Mouse (Mus musculus) lung, embryonic 15.5 days (tissue): ENCODE data around the gene 1700057G04Rik. TPM values are rescaled to one million over a fixed set of nuclear protein-coding genes. Genes with fewer than 3 reads are reported as not detected.

ENCODE experiments used
- ATAC-seq: fragments of 200-750 bp; cut with Nextera tagmentation; 2 replicates; pipeline ENCODE4 v1.8.0; 2017; ENCODE audit warnings: moderate number of reproducible peaks, borderline replicate concordance; ENCODE audit not compliant: low FRiP score, low TSS enrichment; ENCODE audit errors: extremely low read depth
- H3K27ac ChIP-seq: fragments of 300-500 bp; sonication (generic); 2 replicates; pipeline ENCODE4 v1.5.1; 2015; ENCODE audit warnings: moderate library complexity, mild to moderate bottlenecking, inconsistent platforms
- H3K27me3 ChIP-seq: fragments of 300-500 bp; sonication (generic); 2 replicates; pipeline ENCODE4 v1.6.1; 2015; ENCODE audit warnings: inconsistent platforms
- H3K36me3 ChIP-seq: fragments of 300-500 bp; sonication (generic); 2 replicates; pipeline ENCODE4 v1.6.1; 2015; ENCODE audit warnings: inconsistent platforms
- H3K4me1 ChIP-seq: fragments of 300-500 bp; sonication (generic); 2 replicates; pipeline ENCODE4 v1.6.1; 2015; ENCODE audit warnings: inconsistent platforms
- H3K4me2 ChIP-seq: fragments of 300-500 bp; sonication (generic); 2 replicates; pipeline ENCODE4 v1.6.1; 2015; ENCODE audit warnings: inconsistent platforms, mild to moderate bottlenecking, moderate library complexity
- H3K4me3 ChIP-seq: fragments of 300-500 bp; sonication (generic); 2 replicates; pipeline ENCODE4 v1.5.1; 2015; ENCODE audit warnings: mild to moderate bottlenecking, inconsistent platforms
- H3K9ac ChIP-seq: fragments of 300-500 bp; sonication (generic); 2 replicates; pipeline ENCODE4 v1.6.1; 2015; ENCODE audit warnings: inconsistent platforms
- H3K9me3 ChIP-seq: fragments of 300-500 bp; sonication (generic); 2 replicates; pipeline ENCODE4 v1.6.1; 2016; ENCODE audit warnings: inconsistent platforms
- WGBS: fragments of 180-500 bp; shearing (Covaris S2); methylation state at CpG from one replicate; pipeline ENCODE4 v1.1.7; 2015; 5-methylcytosine and 5-hydroxymethylcytosine counted together
- polyA plus RNA-seq: library from polyadenylated mRNA; unstranded; fragments of >200 nt; fragmentation: Nextera tagmentation; extraction: Ambion mirVana; gene quantifications from 2 replicates; pipeline ENCODE4 v1.2.1, GENCODE M21; 2015

1700057G04Rik gene
- not detected in 2 replicates for polyA plus RNA-seq

DNA sequence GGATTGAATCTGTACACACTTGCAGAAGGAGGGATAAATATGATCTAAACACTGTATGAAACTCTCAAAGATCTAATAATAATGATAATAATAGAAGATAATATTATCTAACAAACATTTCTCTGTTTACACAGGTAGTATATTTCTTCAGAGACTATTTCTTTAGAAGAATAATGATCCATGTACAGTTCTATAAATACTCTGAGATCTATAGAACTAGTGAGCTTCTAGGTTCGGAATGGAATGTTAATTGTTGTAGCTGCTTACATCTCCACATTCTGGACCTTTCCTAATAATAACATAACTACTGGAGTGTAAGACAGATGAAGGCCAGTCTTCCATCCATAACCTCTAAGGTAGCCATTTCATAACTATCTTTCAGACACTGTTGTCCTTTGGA, at the start of gene 1700057G04Rik:
Gene 1700057G04Rik (plus strand): TSS at position 301 of the 400 bp plus-strand sequence.
- 69% methylated on average over 1 of the region's 1 CpGs for WGBS
- Histone ChIP-seq H3K4me1 (no peaks in the 10 kb centered on the region), H3K27ac (no peak within 1 kb of the TSS), H3K4me3 (no peak within 1 kb of the TSS), H3K9me3 (no peaks in the 10 kb centered on the region), H3K36me3 (no peaks in the 10 kb centered on the region), H3K4me2 (no peak within 1 kb of the TSS), H3K9ac (no peak within 1 kb of the TSS), H3K27me3 (no peaks in the 10 kb centered on the region)
- no peak for ATAC-seq

DNA sequence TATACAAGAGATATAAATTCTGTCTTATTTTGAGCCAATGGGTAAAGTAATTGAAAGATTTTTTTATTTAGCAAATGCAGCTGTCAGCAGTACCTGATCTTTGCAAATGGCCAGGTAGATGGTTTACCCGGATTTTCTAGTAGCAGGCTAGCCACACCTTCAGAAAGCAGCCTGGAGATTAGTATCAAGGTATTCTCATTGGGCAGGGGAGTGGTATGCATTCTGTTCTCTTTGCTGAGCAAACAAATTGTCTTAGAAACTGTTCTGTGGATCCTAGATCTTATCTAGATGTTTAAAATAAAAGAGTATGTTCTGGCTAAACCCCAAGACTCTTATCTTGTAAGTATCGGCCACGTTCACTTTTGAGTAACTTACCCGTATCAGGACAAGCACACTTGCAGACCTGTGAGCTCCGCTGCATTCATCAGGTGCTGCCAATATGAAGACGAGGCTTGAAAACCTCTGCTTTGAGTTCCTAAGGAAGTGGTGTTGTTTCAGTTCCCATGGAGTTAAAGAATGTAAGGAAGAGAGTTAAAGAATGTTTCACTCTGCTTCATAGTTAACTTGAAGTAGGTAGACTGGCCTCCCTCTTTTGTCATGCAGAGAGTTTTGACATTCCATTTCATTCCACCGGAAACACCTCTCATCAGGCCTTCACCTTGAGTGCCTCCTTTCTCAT, 48.6 kb upstream of the 1700057G04Rik start:
- Histone ChIP-seq H3K9me3 (no peaks in the 10 kb centered on the region), H3K27ac (peak overlapping the region; percentile 48), H3K27me3 (no peaks in the 10 kb centered on the region), H3K36me3 (peaks cover 8% of the 10 kb centered on the region; the same call in 1 of the 2 replicates), H3K4me3 (no peak overlapping the region), H3K4me2 (no peak overlapping the region), H3K4me1 (no peaks in the 10 kb centered on the region), H3K9ac (no peak overlapping the region)
- 52% methylated on average over 7 of the region's 7 CpGs for WGBS
- ATAC-seq: peak; percentile 74

DNA sequence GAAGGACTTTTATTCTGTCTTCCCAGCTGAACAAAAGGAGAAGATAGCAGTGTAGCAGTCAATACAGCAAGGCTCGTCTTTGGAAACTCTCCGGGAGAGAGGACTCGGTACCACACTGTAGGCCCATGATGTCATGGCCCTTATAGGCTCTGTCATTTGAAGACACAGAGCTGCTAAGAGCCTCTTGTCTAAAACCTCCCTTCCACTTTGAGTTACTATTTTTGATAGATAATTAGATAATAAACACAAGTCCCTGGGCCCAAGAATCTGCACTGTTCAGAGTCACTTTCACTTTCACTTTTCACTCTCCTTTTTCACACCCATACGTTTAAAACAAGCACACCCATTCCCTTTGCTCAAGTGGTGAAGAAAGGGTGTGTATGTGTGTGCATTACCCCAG, 43.5 kb upstream of the 1700057G04Rik start:
- Histone ChIP-seq H3K9ac (no peak overlapping the region), H3K4me3 (no peak overlapping the region), H3K27me3 (no peaks in the 10 kb centered on the region), H3K4me1 (no peaks in the 10 kb centered on the region), H3K9me3 (no peaks in the 10 kb centered on the region), H3K4me2 (no peak overlapping the region), H3K36me3 (peaks cover 20% of the 10 kb centered on the region; the same call in 1 of the 2 replicates), H3K27ac (no peak overlapping the region)
- WGBS: 71% methylated on average over 4 of the region's 4 CpGs
- no peak for ATAC-seq

DNA sequence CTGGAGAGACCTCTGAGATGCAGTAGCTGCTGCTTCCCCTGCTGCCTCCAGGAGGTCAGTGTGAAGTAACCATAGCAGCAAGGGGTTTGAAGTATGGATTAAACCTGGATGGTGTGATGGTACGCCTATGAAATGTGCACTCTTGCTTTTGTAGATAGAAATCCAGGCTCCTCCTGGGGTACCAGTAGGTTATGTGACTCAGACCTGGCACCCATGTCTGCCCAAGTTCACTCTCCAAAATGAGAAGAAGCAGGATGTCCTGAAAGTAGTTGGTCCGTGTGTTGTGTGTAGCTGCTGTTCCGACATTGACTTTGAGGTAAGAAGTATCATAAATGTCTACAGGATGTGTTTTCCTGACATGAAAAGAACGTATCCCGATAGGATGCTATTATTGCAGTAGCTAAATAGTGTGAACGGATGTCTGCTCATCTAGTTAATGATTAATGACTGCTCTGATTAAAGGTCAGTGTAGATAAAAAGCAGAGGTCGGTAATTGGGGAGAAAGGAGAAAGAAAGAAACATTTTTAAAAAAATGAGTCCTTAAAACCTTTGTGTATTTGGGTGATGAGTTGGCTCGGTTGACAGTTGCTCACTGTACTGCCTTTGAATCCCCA, 42.5 kb upstream of the 1700057G04Rik start:
- Histone ChIP-seq H3K4me3 (no peak overlapping the region), H3K27ac (no peak overlapping the region), H3K9me3 (no peaks in the 10 kb centered on the region), H3K9ac (no peak overlapping the region), H3K27me3 (no peaks in the 10 kb centered on the region), H3K36me3 (peaks cover 20% of the 10 kb centered on the region; the same call in 1 of the 2 replicates), H3K4me2 (no peak overlapping the region), H3K4me1 (no peaks in the 10 kb centered on the region)
- WGBS: 59% methylated on average over 8 of the region's 8 CpGs
- ATAC-seq: no peak

DNA sequence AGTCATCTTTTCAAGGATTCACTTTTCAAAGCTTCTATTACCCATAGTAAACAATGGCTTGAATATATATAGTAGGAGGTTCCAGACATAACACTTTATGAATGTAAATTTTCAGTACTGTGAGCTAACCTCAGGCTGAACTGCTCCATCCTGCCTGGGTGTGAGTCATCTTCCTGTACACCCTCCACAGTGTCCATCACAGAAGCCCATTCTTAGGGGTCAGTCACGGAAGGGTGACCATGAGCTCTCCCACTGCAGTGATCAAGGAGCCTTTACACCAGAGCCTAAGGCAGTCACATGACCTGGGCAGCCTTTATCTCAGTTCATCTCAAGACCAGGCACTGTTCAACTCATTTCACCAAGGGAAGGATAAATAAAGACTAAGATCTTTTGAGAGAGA, 41.4 kb upstream of the 1700057G04Rik start:
- peaks cover 19% of the 10 kb centered on the region; the same call in 1 of the 2 replicates for H3K36me3 ChIP-seq
- no peak overlapping the region for H3K9ac ChIP-seq
- H3K27ac ChIP-seq: no peak overlapping the region
- H3K4me2 ChIP-seq: no peak overlapping the region
- peak; percentile 31; the same call in 1 of the 2 replicates for ATAC-seq
- H3K27me3 ChIP-seq: no peaks in the 10 kb centered on the region
- WGBS: 76% methylated on average over 1 of the region's 1 CpGs
- no peaks in the 10 kb centered on the region for H3K9me3 ChIP-seq
- no peak overlapping the region for H3K4me3 ChIP-seq
- H3K4me1 ChIP-seq: no peaks in the 10 kb centered on the region

DNA sequence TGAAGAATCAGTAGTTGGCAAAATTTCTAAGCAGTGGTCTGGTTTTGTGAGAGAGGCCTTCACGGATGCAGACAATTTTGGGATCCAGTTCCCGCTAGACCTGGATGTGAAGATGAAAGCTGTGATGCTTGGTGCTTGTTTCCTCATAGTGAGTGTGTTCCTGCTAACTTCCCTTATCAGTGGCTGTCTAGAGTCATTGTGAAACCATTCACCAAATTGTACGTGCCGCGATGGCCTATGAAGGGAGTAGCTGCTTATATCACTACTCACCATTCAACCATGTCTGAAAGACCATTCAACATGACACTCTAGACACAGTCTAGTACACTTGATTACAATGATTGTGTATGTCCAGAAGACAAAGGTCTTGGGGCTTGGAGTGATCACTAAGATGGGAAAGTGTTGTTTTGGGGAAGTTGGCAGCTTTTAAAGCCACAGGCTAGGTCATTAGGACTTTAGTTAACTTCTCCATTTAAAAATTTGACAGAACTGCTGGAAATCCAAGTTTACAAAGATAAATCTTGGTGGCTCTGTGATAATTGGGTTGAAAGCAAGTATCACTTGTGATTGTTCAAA, 39.3 kb upstream of the 1700057G04Rik start:
- Histone ChIP-seq H3K27ac (no peak overlapping the region), H3K27me3 (no peaks in the 10 kb centered on the region), H3K36me3 (peaks cover 16% of the 10 kb centered on the region; the same call in 1 of the 2 replicates), H3K4me3 (no peak overlapping the region), H3K9ac (no peak overlapping the region), H3K4me1 (peaks cover 10% of the 10 kb centered on the region), H3K9me3 (no peaks in the 10 kb centered on the region), H3K4me2 (no peak overlapping the region)
- WGBS: 93% methylated on average over 5 of the region's 5 CpGs
- ATAC-seq: no peak

DNA sequence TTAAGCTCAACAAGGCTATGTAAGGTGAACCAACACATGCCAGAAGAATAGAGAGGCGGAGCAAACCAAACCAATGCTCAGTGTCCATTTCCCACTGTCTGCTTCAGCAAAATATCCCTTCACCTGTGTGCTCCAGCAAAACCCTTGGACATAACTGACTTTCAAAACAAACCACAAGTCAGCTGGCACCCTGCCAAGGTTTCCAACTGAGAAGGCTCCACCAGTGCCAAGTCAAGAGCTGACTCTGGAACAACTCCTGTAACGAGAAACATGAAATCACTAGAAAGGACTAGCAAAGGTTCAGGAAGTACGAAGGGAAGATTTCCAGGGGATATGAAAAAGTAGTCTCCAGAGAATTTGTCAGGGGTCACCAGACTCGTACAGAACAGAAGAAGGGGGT, 38.2 kb upstream of the 1700057G04Rik start:
- 38% methylated on average over 4 of the region's 4 CpGs for WGBS
- Histone ChIP-seq H3K4me3 (no peak overlapping the region), H3K4me1 (peaks cover 15% of the 10 kb centered on the region), H3K36me3 (peaks cover 16% of the 10 kb centered on the region; the same call in 1 of the 2 replicates), H3K9ac (no peak overlapping the region), H3K27ac (no peak overlapping the region), H3K27me3 (no peaks in the 10 kb centered on the region), H3K9me3 (no peaks in the 10 kb centered on the region), H3K4me2 (no peak overlapping the region)
- no peak for ATAC-seq

DNA sequence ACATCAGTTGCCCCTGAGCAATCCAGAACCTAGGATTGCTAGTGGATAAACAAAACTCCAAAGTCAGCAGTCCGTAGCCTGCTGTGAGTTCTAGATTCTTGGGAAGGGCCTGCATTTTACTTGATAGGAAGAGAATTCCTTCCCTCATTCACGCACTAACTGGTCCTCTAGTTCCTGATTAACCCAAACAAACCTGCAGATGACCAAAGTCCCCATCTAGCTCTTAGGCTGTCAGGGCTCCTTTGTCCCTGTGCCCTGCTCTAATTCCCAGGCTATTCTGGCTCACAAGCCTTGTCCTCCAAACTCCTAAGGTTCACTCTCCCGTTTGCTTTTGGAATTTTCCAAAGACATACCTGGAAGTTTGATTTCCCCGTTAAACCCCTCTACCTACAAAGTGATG, 36.5 kb upstream of the 1700057G04Rik start:
- ATAC-seq: no peak
- H3K27me3 ChIP-seq: no peaks in the 10 kb centered on the region
- no peak overlapping the region for H3K27ac ChIP-seq
- 88% methylated on average over 4 of the region's 4 CpGs for WGBS
- H3K36me3 ChIP-seq: peaks cover 7% of the 10 kb centered on the region; the same call in 1 of the 2 replicates
- no peak overlapping the region for H3K4me3 ChIP-seq
- no peak overlapping the region for H3K4me2 ChIP-seq
- peaks cover 22% of the 10 kb centered on the region for H3K4me1 ChIP-seq
- no peaks in the 10 kb centered on the region for H3K9me3 ChIP-seq
- no peak overlapping the region for H3K9ac ChIP-seq

DNA sequence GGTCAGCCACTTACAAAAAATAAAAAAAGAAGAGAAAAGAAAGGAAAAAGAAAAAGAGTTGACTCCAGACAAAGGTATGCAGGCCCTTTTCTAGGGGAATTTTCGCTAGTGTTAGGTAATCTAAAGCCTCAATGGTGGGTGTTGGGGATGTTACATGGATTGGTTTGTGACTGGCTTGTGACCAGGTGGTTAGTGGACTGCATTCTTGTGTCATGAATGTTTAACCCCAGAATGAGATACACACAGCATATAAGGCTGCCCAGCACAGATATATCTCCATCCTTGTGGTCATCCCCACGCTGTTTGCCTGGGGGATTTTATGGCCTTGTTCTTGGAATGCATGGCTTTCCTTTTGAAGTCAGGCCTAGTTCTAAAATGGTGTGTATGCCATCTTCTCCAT, 35.9 kb upstream of the 1700057G04Rik start:
- H3K4me1 ChIP-seq: peaks cover 22% of the 10 kb centered on the region
- H3K4me3 ChIP-seq: no peak overlapping the region
- 87% methylated on average over 2 of the region's 2 CpGs for WGBS
- peaks cover 7% of the 10 kb centered on the region; the same call in 1 of the 2 replicates for H3K36me3 ChIP-seq
- H3K9me3 ChIP-seq: no peaks in the 10 kb centered on the region
- no peak overlapping the region for H3K4me2 ChIP-seq
- H3K27ac ChIP-seq: no peak overlapping the region
- no peak overlapping the region for H3K9ac ChIP-seq
- H3K27me3 ChIP-seq: no peaks in the 10 kb centered on the region
- no peak for ATAC-seq

DNA sequence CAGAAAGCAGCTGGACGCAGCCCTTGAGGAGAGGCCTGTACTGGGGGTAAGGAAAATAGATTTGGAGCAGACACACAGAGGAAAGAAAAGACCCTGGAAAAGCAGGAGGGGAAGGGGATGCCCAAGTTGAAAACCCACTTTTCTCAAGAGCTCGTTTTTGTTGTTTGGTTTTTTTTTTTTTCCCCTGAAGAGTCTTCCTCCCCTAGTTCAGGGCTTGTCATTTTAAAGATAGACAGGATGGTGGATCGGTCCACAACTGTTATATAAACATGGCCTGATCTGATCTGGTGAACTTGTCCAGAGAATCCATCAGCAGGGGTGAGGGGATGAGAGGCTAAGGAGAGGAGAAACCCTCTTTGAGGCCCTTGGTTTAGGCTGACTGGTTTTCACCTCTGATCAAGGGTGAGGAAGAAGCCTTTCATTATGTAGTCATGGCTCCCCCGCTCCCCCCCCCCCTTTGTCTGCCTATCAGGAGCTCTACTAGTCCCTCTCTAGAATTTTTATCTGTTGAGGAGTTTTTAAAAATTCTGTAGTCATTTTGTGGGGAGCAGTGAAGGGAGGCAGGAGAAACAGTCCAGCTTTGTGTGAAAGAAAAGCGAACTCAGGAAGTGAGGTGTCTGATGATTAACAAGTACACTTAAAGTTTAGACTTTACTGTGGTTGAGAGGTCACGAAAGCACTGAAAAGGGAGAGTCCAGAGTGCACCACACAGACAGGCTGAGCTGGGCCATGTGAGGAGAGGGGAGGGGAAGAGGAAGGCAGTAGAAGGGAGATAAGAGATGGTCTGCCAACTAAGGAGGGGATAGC, 35.0 kb upstream of the 1700057G04Rik start:
- 0 out of 2 replicates have a peak overlapping the region, but pooled peaks have one; percentile 24 for H3K27ac ChIP-seq
- no peak overlapping the region for H3K9ac ChIP-seq
- H3K4me2 ChIP-seq: no peak overlapping the region
- peaks cover 22% of the 10 kb centered on the region for H3K4me1 ChIP-seq
- H3K36me3 ChIP-seq: peaks cover 7% of the 10 kb centered on the region; the same call in 1 of the 2 replicates
- H3K4me3 ChIP-seq: no peak overlapping the region
- 40% methylated on average over 6 of the region's 6 CpGs for WGBS
- no peaks in the 10 kb centered on the region for H3K27me3 ChIP-seq
- H3K9me3 ChIP-seq: no peaks in the 10 kb centered on the region
- peak; percentile 70 for ATAC-seq

DNA sequence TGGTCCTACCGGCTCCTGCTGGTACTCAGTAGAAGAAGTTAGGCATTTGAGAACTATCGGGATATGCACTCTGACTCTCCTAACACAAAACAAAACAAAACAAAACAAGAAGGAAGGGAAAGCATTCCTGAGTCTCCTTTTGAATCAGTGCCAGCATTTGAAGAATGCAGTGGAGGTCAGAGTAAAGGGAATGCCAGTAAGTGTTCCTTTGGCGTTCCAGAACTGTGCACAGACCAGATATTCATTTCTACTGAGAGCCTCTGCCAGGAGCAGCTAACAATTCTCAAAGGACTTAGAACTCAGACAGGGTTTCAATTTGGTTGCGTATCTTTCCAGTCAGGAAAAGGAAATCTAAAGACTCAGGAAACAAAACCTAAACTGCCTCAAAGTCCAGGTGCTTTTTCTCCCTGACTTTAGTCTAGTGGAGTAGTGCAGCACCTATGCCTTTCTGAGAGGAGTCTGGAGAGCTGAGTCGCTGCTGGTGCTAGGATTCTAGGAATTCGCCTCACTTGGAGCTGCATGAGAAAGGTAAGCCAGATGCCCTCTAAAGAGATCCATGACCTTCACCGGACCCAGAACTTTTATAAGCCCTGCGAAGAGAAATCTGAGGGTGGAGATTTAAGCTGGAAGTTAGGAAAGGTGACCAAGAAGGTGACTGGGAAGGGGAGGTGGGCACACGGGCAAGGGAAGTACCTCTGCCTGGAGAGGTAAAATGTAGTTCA, 33.5 kb upstream of the 1700057G04Rik start, which contains the start of gene Plscr2:
Gene Plscr2 (plus strand): TSS at position 117 of the 722 bp plus-strand sequence.
- H3K4me2 ChIP-seq: no peak within 1 kb of the TSS
- H3K36me3 ChIP-seq: peaks cover 1% of the 10 kb centered on the region; the same call in 1 of the 2 replicates
- H3K4me3 ChIP-seq: no peak within 1 kb of the TSS
- 49% methylated on average over 9 of the region's 9 CpGs for WGBS
- peaks cover 22% of the 10 kb centered on the region for H3K4me1 ChIP-seq
- no peaks in the 10 kb centered on the region for H3K9me3 ChIP-seq
- H3K27ac ChIP-seq: peak within 1 kb of the TSS; percentile 73
- H3K9ac ChIP-seq: no peak within 1 kb of the TSS
- H3K27me3 ChIP-seq: no peaks in the 10 kb centered on the region
- ATAC-seq: peak; percentile 62; the same call in 1 of the 2 replicates
